Mouse (Mus musculus) right cerebral cortex, adult 18-20 months (tissue): ENCODE results near the gene Usp10.

Experiments
- DNase-seq: peaks from one replicate; pipeline ENCODE4 v3.0.0; 2022; ENCODE audit warnings: mixed read lengths

The Usp10 gene

DNA sequence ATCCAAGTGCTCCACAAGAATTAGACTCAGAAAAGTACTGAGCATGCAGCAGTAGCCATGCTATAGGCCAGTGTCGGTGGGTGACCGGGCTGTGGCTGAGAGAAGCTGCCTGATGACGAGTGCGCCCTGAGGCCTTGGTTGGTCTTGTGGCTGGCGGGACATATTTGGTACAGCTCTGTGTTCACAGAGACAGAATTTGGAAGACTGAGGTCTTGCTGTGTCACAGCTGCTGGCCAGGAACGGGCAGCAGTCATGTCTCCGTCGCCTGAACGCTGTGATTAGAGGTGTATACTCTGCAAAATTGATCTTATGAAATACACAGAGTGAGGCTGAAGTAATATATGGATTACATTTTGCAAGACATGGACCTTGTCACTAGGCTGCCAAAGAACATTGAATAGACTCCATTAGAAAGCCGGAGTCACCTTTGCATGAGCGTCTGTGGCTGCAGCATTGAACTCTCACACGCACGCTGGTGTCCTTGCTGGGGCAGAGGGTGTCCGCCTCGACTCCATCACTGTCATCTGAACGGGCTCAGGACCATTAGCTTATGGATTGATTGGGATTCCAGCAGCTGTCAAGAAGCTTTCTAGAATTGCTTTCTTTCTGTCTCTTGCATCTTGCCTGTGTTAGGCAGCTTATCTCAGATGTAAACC is 6.2 kb downstream of the Usp10 start:
- no peak for DNase-seq

DNA sequence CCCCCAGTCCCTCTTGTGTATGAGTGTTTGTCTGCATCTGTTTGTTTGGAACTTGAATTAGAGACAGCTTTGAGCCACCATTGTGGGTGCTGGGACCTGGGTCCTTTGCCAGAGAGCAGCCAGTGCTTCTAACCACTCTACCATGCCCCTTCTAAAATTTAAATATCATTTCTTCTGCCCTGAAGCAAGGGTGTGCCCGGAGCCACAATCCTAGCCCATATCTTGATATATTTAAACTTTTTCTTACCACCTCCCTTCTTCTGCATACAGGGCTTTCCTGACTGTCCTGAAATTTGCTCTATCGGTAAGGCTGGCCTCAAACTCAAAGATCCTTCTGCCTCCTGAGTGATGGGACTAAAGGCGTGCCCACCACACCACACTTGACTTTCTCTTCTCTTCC is 7.3 kb downstream of the Usp10 start:
- no peak for DNase-seq

- DNase-seq, result no peak
Observed at GRCm38 (mm10) chr8:119918155-119918567, 8.0 kb downstream of the Usp10 start.

DNA sequence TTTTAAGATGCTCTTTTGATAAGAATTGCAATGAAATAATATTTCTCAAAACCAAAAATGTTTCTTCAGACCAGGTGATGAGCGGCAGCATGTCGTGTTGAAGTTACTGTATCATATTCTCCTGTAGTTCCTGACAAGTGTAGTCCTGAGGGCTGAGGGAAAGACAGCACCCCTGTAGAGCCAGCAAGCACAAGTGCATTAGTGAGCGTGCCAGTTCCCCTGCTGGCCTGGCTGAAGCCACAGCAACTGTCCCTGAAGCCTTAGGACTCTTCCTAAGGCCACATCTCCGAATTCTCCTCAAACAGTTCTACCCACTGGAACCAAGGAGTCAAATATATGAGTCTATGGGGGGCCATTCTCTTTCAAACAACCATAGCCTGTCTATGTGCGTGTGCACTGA is 13.1 kb downstream of the Usp10 start:
- no peak for DNase-seq

- no peak for DNase-seq
Observed at GRCm38 (mm10) chr8:119925428-119925827, 15.3 kb downstream of the Usp10 start.

DNA sequence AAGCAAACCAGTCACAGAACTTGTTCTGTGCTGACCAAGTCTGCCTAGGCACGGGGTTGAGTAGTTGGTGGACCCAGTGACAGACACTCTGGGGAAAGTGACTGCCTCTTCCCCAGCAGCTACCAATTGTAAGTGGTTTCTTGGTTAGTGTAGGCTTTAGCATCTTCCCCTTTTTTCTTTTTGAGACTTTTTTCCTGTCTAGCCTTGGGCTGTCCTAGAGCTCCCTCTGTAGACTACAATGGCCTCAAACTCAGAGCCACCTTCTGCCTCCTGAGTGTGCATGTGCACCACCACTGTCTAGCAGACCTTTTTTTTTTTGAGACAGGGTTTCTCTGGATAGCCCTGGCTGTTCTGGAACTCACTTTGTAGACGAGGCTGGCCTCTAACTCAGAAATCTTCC is 16.3 kb downstream of the Usp10 start:
- DNase-seq, result no peak

GRCm38 (mm10) chr8:119927422-119928092 is 17.4 kb downstream of the Usp10 start:
- peak; percentile 30 for DNase-seq

DNA sequence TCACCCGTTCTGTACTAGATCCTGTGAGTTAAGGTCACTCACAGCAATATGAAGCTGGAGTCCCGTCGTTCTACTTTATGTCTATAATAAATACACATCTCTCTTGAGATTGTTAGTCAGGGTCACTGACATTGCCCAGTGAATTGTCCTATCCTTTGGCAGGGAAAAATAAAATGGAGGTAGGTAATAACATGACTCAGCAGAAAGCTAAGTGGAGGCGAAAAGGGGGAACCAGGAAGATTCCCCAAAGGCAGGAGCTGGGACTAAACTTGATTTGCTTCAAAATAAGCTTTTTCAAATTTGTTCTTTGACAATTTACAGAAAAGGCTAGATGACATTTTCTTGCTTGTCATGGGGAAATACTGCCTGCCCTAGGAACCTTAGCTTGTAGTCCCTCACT is 21.2 kb downstream of the Usp10 start:
- DNase-seq, result no peak

DNA sequence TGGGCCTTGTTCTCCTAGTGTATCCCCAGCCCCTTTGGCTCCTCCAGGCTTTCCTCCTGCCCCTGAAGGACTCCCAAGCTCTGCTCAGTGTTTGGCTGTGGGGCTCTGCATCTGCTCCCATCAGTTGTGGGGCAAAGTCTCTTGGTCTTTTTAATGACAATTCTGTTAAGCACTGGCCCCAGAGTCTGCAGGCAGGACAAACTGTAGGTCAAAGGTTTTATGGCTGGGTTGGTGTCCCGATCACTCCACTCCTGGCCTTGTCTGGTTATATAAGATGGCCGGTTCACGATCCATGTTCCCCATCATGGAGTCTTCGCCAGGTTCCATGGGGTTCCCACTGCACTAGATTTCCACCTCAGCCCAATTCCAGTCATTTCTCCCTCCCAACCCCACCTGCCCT is 23.5 kb downstream of the Usp10 start:
- no peak for DNase-seq

- no peak for DNase-seq
Observed at GRCm38 (mm10) chr8:119935541-119935940, 25.4 kb downstream of the Usp10 start.

- DNase-seq, result no peak
Observed at GRCm38 (mm10) chr8:119938481-119938880, 28.3 kb downstream of the Usp10 start.

DNA sequence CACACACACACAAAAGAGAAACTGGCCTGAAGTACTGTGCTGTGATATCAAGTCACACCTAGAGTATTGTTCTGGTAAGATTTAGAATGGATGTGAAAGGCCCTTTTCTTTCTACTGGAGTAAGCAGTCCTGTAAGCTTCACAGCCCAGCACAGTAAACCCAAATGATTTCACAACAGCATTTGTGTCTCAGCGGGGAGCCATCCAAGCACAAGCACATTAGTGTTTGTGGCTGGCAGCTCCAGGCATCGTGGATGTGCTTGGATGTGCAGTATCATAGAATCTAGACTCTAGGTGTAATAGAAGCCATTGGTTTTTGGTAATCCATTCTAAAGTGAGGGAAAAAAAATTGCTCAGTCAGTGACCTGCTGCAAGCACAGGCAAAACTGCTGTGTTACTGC is 29.2 kb downstream of the Usp10 start:
- DNase-seq, result no peak

- no peak for DNase-seq
Observed at GRCm38 (mm10) chr8:119941471-119941870, 31.3 kb downstream of the Usp10 start.

DNA sequence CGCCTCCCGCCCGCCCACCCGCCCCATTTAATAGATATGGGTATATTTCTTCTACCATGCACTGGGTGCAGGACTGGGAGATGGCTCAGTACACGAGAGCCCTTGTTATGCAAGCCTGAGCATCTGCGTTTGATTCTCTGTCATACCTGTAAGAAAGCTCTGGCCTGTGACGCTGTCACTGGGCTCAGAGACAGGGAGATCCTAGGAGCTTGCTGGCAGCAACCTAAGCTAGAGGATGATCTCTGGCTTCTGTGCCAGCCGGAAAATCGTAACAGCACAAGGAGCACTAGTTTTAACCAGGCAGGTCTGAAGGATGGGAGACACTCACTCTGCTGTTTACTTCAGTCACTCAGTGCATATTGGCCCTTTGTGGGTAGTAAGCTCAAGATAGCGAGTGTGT is 33.5 kb downstream of the Usp10 start:
- no peak for DNase-seq

DNA sequence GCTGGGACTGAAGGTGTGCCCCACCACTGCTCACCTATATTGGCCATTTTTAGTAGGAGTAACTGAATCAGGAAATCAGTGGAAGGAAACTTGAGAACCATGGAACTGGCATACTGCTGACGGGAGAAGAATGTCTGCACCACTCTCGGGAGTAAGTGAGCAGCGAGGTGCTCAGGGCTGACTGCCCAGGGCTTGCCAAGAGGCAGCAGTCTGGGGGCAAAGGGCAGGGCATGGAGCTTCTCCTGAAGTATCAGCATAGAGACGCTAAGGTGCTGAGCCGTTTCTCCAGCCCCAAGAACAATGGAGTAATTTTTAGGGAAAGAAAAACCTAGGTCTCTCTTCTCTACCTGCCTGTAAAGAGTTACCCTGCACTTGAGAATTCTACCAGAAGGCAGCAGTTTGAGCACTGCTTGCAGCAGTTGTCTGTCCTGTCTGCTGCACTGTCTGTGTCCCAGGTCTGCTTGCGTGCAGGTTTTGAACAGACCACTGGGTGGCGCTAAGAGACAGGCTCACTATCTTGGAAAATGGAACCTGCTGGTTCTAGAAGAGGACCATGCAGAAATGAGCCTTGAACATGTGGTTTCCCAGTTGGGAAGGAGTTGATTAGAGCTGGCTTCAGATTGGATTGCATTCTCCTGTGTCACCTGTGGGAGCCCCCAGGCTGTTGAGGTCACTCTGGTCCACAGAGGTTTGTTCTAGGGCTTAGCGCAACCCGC is 34.1 kb downstream of the Usp10 start:
- DNase-seq, result peak; percentile 65

DNA sequence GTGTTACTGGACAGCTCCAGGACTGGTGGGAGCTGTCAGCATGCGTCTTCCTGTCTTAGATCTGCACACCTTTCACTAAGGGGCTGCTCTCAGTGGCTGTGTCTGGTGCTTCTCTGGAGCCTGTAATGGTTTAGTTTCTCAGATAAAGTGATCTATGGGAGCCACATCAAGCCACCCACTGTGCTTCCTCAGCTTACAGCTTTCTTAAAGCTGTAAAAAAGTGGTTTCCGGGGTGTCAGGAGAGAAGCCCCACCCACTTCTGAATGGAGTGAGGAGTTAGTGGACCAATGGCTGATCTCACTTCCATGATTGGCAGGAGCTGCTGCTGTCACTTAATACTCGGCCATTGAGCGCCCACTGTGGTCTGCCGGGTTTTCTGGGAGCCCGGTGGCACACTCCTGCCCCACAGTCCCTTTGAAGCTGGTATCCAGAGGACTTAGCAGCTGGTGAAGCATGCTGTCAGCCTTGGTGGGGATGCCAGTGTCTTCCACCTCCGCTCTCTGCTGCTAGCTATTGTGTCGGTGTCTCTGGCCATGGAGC is 36.2 kb downstream of the Usp10 start:
- no peak for DNase-seq

DNA sequence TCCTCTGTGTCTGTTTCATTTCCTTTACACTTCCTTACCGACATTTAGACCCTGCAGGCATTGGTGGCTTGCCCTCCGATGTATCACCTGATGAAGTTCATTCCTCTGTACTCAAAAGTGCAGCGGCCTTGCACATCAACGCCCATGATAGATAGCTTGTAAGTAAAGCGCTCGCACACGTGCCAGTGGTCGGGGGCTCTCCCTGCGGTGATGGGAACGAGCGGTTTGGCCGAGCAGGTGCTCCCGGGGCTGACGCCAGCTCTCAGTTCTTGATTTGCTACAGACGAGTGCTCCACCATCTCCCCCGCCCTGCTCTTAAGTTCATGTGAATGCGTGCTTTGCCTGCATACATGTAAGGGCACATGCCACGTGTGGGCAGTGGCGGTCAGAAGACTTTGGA is 37.5 kb downstream of the Usp10 start:
- DNase-seq, result no peak

DNA sequence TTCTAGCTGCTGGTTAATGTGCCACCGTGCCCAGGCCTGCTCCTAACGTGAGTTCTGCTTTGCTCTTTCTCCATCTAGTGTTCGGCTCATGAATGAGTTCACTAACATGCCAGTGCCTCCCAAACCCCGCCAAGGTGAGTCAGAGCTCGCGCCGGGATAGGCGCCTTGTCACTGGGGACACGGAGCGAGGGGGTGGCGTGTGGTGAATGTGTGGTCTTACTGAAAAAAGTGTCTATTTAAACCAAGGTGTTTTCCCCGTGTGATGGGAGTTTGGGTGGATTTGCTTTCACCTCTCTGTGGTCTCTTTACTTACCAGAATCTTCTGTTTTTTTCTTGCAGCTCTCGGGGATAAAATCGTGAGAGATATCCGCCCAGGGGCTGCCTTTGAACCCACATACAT is 38.2 kb downstream of the Usp10 start:
- DNase-seq, result peak; percentile 75

DNA sequence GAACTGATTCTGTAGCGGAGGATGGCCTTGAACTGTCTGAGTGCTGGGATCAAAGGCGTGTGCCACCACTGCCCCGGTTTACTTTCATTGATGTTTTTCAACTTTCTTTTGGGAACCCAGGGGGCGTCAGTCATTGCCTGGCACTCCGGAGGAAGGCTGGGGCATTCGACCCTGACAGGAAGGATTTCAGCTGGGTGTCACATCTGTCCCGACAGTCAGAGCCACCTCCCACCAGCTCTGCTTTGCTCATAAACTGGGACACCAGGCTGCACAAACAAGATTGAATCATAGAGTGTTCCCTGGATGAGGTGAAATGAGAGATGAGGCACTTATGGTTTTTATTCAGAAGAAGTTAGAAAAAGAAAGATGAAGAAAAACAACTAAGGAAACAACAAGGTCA is 42.1 kb downstream of the Usp10 start:
- no peak for DNase-seq

- peak; percentile 80 for DNase-seq
Observed at GRCm38 (mm10) chr8:119952747-119953146, 42.6 kb downstream of the Usp10 start.

- peak; percentile 32 for DNase-seq
Observed at GRCm38 (mm10) chr8:119955333-119955732, 45.2 kb downstream of the Usp10 start.

- DNase-seq, result no peak
Observed at GRCm38 (mm10) chr8:119958076-119958475, 47.9 kb downstream of the Usp10 start.

DNA sequence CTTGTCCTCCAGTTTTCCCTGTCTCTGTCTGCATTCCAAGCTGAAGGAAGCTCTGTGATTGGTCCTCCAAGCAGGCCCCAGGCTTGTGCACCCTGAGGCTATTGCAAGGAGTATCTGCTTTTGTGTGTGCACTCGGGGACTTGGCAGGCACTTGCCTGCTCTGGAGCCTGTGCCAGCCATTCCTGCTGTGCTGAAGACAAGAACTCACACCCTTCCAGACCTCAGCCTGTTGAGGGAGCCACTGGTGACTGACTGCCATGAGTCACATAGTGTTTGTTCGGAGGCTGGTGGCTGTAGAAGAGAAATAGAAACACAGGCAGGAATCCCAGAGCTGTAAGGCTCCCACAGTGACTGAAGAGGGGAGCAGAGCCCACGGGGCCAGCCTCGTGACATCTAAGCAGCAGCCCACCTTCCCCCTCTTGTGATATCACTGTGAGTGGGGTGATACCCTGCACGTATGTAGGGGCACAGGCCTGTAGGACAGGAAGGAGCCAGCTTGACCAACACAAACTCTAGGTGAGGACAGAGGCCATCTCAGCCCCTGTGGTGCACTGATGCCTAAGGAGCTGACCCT is 50.5 kb downstream of the Usp10 start:
- peak; percentile 80 for DNase-seq

DNA sequence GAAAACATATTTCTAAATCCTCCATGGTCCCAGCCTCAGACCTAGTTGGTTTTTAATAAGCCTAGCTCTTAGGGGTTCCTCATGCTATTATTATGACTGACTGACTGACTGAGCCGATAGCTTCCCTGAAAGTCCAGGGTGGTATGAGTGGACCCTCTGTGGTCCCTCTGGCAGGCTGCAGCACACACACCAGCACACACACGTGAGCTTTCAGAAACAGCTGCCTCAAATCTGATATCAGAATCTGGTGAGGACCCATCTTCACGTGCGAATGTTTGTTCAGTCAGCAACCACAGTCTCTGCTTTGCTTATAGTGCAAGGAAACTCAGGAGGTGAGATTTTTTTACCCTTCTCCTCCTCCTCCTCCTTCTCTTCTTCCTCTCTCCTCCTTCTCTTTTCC is 54.7 kb downstream of the Usp10 start:
- DNase-seq, result no peak
